Mouse (Mus musculus) cerebellum, adult 18-20 months (tissue): ENCODE data around the gene Fahd1.
A peak's percentile ranks its signal among the peaks of the same experiment; 100 is the strongest.

Experiments used
- DNase-seq, 2 experiments: peaks; one replicate each; pipeline ENCODE4 v3.0.0; 2021

The Fahd1 gene

DNA sequence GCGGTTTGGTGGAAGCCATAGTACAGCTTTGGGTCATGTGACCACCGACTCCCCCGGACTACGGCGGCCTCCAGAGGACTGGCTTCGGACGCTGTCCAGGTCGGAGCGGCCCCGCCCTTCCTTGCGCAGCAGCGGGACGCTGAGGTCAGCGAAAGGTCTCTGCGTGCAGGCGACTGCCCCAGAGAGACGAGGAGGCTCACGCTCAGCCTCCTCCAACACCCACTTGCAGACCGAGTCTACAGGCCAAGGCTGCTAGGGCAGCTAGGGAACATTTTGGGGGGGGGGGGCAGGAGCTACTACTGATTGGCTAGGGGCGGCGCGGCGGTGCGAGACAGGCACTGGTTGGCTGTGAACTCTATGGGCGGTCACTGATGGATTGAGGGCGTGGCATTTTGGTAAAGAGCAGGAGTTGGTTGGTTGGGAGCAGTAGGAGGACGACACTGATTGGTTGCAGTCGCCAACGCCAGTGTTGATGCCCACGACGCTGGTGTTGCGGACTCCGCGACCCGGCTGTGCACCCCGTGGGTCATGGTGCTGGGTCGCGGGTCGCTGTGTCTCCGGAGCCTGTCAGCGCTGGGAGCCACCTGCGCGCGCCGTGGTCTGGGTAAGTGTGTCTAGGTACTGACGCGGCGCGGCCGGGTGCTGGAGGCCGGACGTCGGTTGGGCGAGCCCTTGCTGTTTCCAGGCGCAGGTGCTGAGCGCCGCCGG is at the start of gene Fahd1:
Gene Fahd1 (minus strand): TSS at position 300 of the 708 bp plus-strand sequence.
- peak; percentile 94 to 99 for DNase-seq

DNA sequence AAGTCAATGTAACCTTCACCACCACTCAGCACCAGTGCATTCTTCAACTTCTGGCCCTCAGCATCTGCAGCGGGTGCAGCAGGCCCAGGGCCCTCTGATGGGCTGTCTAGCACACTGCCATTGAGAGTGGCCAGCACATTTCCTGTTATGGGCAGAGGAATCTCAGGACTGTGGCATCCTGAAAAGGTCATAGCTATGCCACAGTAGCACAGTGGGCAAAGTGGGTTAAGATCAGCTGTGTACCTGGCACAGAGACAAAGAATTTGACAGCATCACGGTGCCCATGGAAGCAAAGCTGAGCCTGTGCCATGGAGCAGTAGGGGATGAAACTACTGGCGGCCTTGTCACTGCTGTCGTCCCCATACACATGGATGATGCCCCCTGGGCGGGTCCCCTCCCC is 49.0 kb upstream of the Fahd1 start:
- DNase-seq = no peak

- no peak for DNase-seq
Measured at GRCm38 (mm10) chr17:24898041-24898854, 48.1 kb upstream of the Fahd1 start.

GRCm38 (mm10) chr17:24897600-24897999 is 47.4 kb upstream of the Fahd1 start:
- DNase-seq = no peak

DNA sequence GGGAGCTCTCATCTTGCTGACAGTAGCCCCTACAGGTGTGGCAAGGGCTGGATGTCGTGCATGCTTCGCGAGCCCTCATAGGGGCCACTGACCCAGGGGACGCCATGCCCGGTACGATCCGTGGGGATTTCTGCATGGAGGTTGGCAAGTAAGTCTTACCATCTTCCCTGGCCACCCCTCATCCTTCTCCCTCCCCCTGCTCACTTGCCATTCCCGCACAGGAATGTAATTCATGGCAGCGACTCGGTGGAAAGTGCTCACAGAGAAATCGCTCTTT is 46.8 kb upstream of the Fahd1 start:
- no peak for DNase-seq

GRCm38 (mm10) chr17:24896241-24896992 is 46.3 kb upstream of the Fahd1 start, which contains the start of gene Nme3:
Gene Nme3, plus strand, starts transcription at chr17:24896500.
- DNase-seq = peak; percentile 75 to 80

- DNase-seq = no peak
Measured at GRCm38 (mm10) chr17:24895571-24896240, 45.5 kb upstream of the Fahd1 start.

GRCm38 (mm10) chr17:24894995-24895547 is 44.9 kb upstream of the Fahd1 start, which contains the start of the genes Eme2 and Mrps34:
Gene Eme2, minus strand, starts transcription at chr17:24895087.
Gene Mrps34, plus strand, starts transcription at chr17:24895116.
- peak; percentile 84 to 85 for DNase-seq

GRCm38 (mm10) chr17:24894061-24894994 is 44.2 kb upstream of the Fahd1 start:
- no peak for DNase-seq

GRCm38 (mm10) chr17:24893276-24893675 is 43.1 kb upstream of the Fahd1 start:
- no peak for DNase-seq

DNA sequence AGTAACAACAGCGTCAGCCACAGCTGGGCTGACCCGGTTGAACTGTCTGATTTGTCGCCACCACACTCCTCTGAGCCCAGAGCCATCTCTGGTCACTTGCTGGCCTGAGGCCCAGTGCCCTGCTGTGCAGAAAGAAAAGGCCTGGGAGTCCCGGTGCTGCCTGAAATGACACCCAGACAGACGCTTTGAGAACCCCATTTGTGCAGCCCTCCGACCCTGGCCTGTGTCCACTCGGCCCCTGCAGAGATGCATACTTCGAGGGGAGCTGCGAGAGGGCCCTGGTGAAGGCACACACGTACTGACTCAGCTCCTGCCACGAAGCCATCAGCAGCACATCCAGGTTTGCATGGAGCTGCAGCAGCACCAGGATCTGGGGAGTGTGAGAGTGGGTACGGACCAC is 42.6 kb upstream of the Fahd1 start:
- peak in 1 of 2 experiments; percentile 50 for DNase-seq

DNA sequence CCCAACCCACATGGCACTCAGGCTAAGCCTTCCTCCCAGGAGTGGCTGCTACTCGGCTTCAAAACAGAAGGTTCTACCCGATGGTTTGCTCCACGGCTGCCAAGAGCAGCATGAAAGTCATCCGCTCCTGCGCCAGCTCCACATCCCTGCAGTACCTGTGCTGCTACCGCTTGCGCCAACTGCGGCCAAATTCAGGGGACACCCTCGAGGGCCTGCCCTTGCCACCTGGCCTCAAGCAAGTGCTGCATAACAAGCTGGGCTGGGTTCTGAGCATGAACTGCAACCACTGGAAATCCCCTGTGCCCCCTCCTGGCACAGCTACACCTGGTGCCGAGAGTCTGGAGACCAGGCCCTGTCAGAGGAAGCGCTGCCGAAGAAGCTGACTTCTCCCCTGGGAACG is 41.2 kb upstream of the Fahd1 start:
- peak; percentile 68 to 73 for DNase-seq

DNA sequence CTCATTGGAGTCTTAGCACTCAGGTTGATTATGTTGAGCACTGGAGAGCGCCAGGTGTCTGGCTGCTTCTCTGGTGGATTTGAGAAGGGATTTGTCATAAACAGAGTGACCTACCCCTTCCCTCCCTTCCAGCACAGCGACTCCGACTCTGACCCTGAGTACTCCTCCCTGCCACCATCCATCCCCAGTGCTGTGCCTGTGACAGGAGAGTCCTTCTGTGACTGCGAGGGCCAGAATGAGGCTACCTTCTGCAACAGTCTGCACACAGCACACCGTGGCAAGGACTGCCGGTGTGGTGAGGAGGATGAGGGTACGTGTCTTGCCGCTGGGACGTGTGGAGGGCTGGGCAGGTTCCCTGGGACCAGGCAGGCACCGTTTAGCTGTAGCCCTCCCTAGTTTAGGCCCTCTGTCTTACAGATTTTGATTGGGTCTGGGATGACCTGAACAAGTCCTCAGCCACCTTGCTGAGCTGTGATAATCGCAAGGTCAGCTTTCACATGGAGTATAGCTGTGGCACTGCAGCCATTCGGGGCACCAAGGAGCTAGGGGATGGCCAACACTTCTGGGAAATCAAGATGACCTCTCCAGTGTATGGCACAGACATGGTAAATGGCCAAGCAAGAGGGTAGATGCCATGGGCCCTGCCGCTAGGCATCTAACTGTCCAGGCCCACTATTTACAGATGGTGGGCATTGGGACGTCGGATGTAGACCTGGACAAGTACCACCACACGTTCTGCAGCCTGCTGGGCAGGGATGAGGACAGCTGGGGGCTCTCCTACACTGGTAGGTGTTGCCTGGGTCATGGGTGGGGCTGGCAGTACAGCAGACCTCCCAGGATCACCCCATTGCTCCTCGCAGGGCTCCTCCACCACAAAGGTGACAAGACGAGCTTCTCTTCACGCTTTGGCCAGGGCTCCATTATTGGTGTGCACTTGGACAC is 40.3 kb upstream of the Fahd1 start:
- no peak for DNase-seq

DNA sequence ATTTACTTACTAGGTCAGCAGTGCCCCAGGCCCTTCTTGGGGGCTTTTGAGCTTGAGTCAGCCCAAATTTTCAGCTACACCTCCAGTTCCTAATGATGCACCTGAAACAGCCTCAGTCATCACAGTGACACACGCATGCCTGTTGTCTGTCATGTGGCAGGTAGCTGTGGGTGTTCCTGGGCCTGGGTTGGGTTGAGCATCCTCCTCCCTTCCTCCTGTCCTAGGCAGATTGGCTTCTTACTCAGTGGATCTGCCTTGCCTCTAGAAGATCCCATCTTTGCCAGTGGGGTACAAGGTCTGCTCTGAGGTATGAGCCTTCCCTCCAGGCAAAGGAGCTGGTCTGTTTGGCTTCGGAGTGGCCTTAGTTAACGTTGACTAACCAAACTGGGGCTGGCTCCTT is 38.7 kb upstream of the Fahd1 start:
- no peak for DNase-seq

DNA sequence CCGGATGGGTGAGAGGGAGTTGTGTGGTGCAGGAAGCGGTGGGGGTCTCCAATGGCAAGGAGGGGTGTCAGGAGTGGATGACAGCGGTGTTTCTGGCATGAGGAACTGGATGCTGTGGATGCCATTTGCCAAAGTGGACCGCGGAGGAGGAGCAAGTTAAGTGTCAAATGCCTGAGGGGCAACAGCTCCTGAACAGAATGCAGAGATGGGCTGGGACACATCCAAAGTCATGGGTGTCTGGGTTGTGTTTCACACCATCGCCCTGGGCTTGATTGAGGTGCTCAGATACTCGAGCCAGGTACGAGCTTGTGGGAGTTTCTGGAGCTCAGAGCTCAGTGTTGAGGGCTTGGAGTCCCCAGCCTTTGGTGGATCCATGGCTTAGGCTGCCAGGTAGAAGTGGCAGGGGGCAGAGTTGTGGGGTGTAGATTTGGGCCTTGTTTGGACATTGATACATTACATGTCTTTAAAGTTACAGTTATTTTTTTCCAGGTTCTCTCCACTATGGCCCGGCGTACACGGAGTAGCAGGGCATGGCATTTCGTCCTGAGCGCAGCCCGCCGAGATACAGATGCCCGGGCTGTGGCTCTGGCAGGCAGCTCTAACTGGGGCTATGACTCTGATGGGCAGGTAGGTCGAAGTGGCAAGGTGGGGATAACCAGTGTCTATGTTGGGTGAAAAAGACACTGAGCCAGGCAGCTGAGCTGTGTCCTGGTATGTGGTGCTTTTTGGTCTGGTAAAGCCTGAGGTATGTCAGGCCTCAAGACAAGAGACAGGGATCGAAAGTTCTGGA is 37.3 kb upstream of the Fahd1 start:
- DNase-seq = peak in 1 of 2 experiments; percentile 52

DNA sequence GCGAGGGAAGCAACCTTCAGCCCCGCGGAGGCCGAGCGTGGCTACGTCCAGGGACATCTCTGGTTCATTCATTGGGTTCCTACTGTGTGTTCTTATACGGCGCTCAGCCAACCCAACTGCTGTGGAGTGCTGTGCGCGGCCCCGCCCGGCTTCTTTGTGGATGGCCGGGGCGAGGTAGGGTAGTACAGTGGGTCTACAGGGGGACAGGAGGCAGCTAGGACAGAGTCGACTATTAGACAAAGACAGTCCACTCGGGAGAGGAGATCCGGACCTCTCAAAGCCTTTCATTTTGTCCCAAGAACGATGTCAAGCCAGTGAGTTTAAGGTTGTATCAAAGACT is 36.7 kb upstream of the Fahd1 start:
- DNase-seq = no peak

DNA sequence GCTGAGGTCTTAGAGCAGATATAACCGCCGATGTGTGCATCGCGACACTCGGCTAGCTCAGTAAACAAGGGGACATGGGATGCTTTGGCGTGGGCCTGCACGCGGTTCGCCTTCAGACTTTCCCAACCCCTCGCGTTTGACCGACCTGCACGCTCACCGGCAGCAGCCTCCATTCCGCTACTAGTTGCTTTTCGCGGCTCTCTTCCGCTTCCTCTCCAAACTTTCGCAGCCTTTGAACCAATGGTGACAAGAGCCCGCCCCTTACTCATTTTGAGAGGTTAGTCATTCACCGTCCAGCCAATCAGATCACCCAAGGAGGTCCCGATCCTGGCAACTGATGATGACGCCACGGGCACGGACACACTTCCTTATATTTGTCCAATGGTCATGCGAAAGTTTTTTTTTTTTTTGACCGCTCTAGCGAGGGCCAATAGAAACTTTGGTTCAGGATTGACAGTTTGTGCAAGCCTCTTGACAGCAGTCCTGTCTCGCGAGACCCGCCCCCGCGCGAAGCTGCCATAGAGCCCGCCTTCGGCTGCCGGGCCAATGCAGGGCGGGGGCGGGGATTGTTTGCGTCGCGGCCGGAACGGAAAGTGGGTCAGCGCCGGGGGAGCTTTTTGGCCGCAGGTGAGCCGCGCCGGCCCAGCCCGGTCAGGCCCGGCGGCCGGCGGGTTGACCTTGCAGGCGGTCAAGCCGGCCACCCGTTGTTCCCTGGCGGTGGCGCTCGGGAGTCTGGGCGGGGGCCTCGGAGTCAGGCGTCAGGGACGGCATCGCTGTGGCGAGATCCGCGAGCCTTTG is 36.2 kb upstream of the Fahd1 start, which contains the start of the genes Nubp2 and Spsb3:
Gene Nubp2 (minus strand): TSS at position 216 of the 798 bp plus-strand sequence.
Gene Spsb3 (plus strand): TSS at position 510 of the 798 bp plus-strand sequence.
- peak; percentile 98 to 99 for DNase-seq
